Mouse (Mus musculus) ES-Bruce4 (cell line): ENCODE results near the gene Man2b1. TPM values are rescaled to one million over a fixed set of nuclear protein-coding genes. Genes with fewer than 3 reads are reported as not detected.

Experiments
- H3K27ac ChIP-seq: 2 replicates; pipeline ENCODE4 v1.5.1; 2012; ENCODE audit warnings: low read length, inconsistent platforms; ENCODE audit not compliant: insufficient read depth
- H3K27me3 ChIP-seq: 2 replicates; pipeline ENCODE4 v1.6.1; 2012; ENCODE audit warnings: mild to moderate bottlenecking, low read length, inconsistent platforms; ENCODE audit not compliant: control insufficient read depth, poor library complexity, insufficient read depth, severe bottlenecking
- H3K36me3 ChIP-seq: 2 replicates; pipeline ENCODE4 v1.6.1; 2012; ENCODE audit warnings: inconsistent platforms, mild to moderate bottlenecking, low read length, moderate library complexity; ENCODE audit not compliant: control insufficient read depth, poor library complexity, insufficient read depth, severe bottlenecking
- H3K4me1 ChIP-seq: one replicate; pipeline ENCODE4 v1.8.1; 2011; ENCODE audit warnings: low read length; ENCODE audit not compliant: control insufficient read depth, insufficient read depth
- H3K4me3 ChIP-seq: 2 replicates; pipeline ENCODE4 v1.5.1; 2011; ENCODE audit warnings: low read depth, mild to moderate bottlenecking, low read length
- H3K9ac ChIP-seq: 2 replicates; pipeline ENCODE4 v1.6.1; 2012; ENCODE audit warnings: low read depth, mild to moderate bottlenecking, inconsistent platforms; ENCODE audit not compliant: poor library complexity, severe bottlenecking
- H3K9me3 ChIP-seq: replicated peaks from 2 replicates; pipeline ENCODE4 v1.6.1; 2012; ENCODE audit warnings: mild to moderate bottlenecking, low read length, inconsistent platforms; ENCODE audit not compliant: control insufficient read depth, poor library complexity, insufficient read depth, severe bottlenecking
- CTCF ChIP-seq: IDR thresholded peaks from one replicate; pipeline ENCODE4 v1.8.1; 2011; ENCODE audit warnings: low read depth, low read length
- EP300 ChIP-seq: IDR thresholded peaks from 2 replicates; pipeline ENCODE4 v1.6.1; 2011; ENCODE audit warnings: low read depth, low read length; ENCODE audit not compliant: insufficient read depth
- POLR2A ChIP-seq: IDR thresholded peaks from one replicate; pipeline ENCODE4 v1.8.1; 2011; ENCODE audit warnings: low read length; ENCODE audit not compliant: insufficient read depth
- polyA plus RNA-seq: library from polyadenylated mRNA; stranded (reverse); fragments of >200 nt; gene quantifications from 2 replicates; pipeline ENCODE4 v1.2.4, GENCODE M21; 2011; ENCODE audit warnings: low read depth; ENCODE audit not compliant: missing spikeins, insufficient read depth, insufficient read length

Man2b1 gene
- polyA plus RNA-seq, 1 experiment: 36.0 TPM

DNA sequence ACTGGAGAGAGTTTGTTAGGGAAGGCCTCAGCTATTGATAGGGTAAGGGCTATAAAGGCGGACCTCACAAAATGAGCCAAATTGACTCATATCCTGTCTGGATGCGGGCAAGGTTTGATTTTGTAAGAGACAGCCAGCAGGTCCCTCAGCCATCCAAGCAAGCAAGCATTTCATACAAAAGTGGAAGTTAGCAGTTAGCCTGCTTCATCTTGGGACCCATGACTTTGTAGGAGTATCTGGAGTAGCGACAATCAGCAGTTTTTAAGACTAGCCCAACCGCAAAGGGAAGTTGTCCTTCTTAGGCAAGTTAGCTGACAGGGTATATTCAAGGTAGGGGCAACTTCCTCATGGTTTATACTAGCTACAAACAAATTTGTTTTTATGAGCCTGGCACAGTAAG, 59.4 kb downstream of the Man2b1 start:
- H3K27ac ChIP-seq: no peak overlapping the region
- H3K36me3 ChIP-seq: no peaks in the 10 kb centered on the region
- H3K9me3 ChIP-seq: peaks cover 24% of the 10 kb centered on the region
- no peak overlapping the region for H3K9ac ChIP-seq
- no peaks in the 10 kb centered on the region for H3K27me3 ChIP-seq
- H3K4me1 ChIP-seq: no peaks in the 10 kb centered on the region
- TF ChIP-seq CTCF (no peak), POLR2A (no peak), EP300 (no peak)
- no peak overlapping the region for H3K4me3 ChIP-seq

Other genes with a start within 250 kb of the Man2b1 start
- 68.0 and 76.1 TPM in 2 replicates for gene Rad23a, start 242.6 kb upstream of the Man2b1 start, polyA plus RNA-seq
- 507 and 546 TPM in 2 replicates for gene Calr, start 236.3 kb upstream of the Man2b1 start, polyA plus RNA-seq
- 50.8 and 52.6 TPM in 2 replicates for gene Farsa, start 226.3 kb upstream of the Man2b1 start, polyA plus RNA-seq
- 93.8 and 97.1 TPM in 2 replicates for gene Syce2, start 211.2 kb upstream of the Man2b1 start, polyA plus RNA-seq
- gene Gcdh, start 189.3 kb upstream of the Man2b1 start, polyA plus RNA-seq: 72.5 and 78.5 TPM in 2 replicates
- not detected in 2 replicates for gene Klf1, start 181.3 kb upstream of the Man2b1 start, polyA plus RNA-seq
- gene Dnase2a, start 174.7 kb upstream of the Man2b1 start, polyA plus RNA-seq: 27.5 and 30.9 TPM in 2 replicates
- 0.73 and 1.5 TPM in 2 replicates for gene Mast1, start 145.9 kb upstream of the Man2b1 start, polyA plus RNA-seq
- 0.38 TPM in 1 of 2 replicates, not detected in the other for gene Rtbdn, start 136.3 kb upstream of the Man2b1 start, polyA plus RNA-seq
- 4.9 TPM in 1 of 2 replicates, not detected in the other for gene Gm49661, start 113.8 kb upstream of the Man2b1 start, polyA plus RNA-seq
- gene Prdx2, start 113.7 kb upstream of the Man2b1 start, polyA plus RNA-seq: 226 and 237 TPM in 2 replicates
- 79.2 and 88.1 TPM in 2 replicates for gene Rnaseh2a, start 113.5 kb upstream of the Man2b1 start, polyA plus RNA-seq
- gene Junb, start 104.6 kb upstream of the Man2b1 start, polyA plus RNA-seq: 19.0 and 20.4 TPM in 2 replicates
- 41.5 and 41.8 TPM in 2 replicates for gene Hook2, start 92.7 kb upstream of the Man2b1 start, polyA plus RNA-seq
- gene Best2, start 68.7 kb upstream of the Man2b1 start, polyA plus RNA-seq: 0.70 and 1.2 TPM in 2 replicates
- 170 and 171 TPM in 2 replicates for gene Asna1, start 58.0 kb upstream of the Man2b1 start, polyA plus RNA-seq
- gene Trir, start 56.4 kb upstream of the Man2b1 start, polyA plus RNA-seq: 82.4 and 96.1 TPM in 2 replicates
- 193 and 195 TPM in 2 replicates for gene Tnpo2, start 46.4 kb upstream of the Man2b1 start, polyA plus RNA-seq
- 25.1 and 26.3 TPM in 2 replicates for gene Fbxw9, start 23.2 kb upstream of the Man2b1 start, polyA plus RNA-seq
- not detected in 2 replicates for gene Gm5741, start 15.3 kb upstream of the Man2b1 start, polyA plus RNA-seq
- gene Dhps, start 11.5 kb upstream of the Man2b1 start, polyA plus RNA-seq: 43.3 and 47.0 TPM in 2 replicates
- gene Wdr83os, start 2.5 kb upstream of the Man2b1 start, polyA plus RNA-seq: 82.5 and 105 TPM in 2 replicates
- 16.5 and 16.8 TPM in 2 replicates for gene Wdr83, start 2.0 kb upstream of the Man2b1 start, polyA plus RNA-seq
- gene Zfp791, start 39.8 kb downstream of the Man2b1 start, polyA plus RNA-seq: 2.0 and 2.2 TPM in 2 replicates
- gene Cks1brt, start 68.7 kb downstream of the Man2b1 start, polyA plus RNA-seq: 1.3 and 1.5 TPM in 2 replicates
- not detected in 2 replicates for gene Olfr371, start 142.7 kb downstream of the Man2b1 start, polyA plus RNA-seq
- gene Orc6, start 216.4 kb downstream of the Man2b1 start, polyA plus RNA-seq: 123 and 125 TPM in 2 replicates
- 132 and 146 TPM in 2 replicates for gene Vps35, start 216.5 kb downstream of the Man2b1 start, polyA plus RNA-seq